Mouse (Mus musculus) kidney, postnatal 25 days (tissue): ENCODE data around the gene Myef2.

ENCODE experiments used
- DNase-seq, 2 experiments: peaks; one replicate each; pipeline ENCODE4 v3.0.0; 2021; ENCODE audit warnings: mixed read lengths in 2 of 2

Myef2 gene

GRCm38 (mm10) chr2:125067373-125067772 is 56.1 kb downstream of the Myef2 start:
- DNase-seq = no peak

DNA sequence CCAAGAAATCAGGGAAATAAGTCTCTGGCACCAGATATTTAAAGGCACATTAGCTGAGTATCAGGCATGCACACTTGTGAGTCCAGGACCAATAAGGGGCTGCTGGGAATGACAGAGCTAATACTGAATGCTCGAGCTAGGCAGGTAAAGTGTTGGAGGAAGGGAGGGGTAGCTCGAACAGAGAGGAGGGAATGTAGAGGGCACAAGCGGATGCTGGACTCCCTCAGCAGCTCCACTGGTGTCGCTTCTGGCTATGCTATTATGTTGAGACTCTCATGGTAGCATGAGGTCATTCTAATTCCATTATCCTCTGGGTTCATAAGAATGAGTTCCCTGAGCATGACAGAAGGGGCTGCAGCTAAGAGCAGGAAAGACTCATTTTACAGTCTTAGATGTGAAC is 60.5 kb downstream of the Myef2 start:
- no peak for DNase-seq

DNA sequence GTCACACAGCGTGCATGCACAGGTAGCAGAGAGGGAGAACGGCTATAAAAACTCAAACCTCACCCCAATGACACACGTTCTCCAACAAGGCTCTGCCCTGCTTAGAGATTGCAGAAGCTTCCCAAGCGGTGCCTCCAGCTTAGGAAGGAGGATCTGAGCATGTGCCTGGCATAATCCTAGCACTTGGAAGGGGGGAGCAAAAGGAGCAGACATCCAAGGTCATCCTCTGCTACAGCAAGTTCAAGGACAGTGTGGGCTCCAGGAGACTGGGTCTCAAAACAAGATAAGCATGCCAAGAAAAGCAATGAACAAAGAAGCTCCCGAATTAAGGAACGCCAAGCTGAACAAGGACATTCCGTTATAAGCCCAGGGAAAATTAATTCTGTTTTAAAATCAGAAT is 62.0 kb downstream of the Myef2 start:
- DNase-seq = no peak

DNA sequence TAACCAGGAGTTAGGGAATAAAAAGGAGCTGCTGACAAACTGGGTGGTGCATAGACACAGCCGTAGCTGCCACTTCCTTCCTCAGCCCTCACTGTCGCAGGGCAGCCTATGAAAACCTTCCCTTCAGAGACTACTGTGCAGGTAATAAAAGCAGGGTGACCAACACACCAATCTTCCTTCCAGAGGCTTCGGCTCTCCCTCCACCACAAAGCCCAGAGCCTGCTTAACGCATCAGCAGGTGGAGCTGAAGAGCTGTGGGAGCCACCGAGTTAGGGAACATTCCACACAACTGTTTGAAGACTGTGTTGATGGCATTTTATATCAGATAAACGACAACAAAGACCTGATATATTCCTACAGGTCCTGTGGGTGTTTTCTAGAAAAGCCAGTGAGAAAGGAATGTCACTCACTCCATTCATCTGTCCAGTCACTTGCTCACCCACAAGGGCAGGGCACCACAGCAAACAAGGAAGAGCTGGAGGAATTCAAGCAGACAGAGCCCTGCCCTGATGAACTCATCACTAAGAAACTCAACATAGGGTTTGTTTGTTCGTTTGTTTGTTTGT is 66.1 kb downstream of the Myef2 start:
- DNase-seq = peak; percentile 47 to 63

- DNase-seq = no peak
Observed at GRCm38 (mm10) chr2:125055316-125055903, 68.1 kb downstream of the Myef2 start.
